Mouse (Mus musculus): ENCODE data around the gene Prss47. TPM values are rescaled to one million over a fixed set of nuclear protein-coding genes. Genes with fewer than 3 reads are reported as not detected.

Prss47 gene
- polyA plus RNA-seq, 1 experiment = not detected

GRCm38 (mm10) chr13:65007971-65008370 is 44.6 kb downstream of the Prss47 start:
- no peaks in the 10 kb centered on the region for H3K4me1 ChIP-seq (ENCODE audit: control insufficient read depth, insufficient read depth, low read length)
- 65% methylated on average over 1 of the region's 1 CpGs for WGBS
- H3K27ac ChIP-seq (ENCODE audit: insufficient read depth, low read depth, low read length) = no peak overlapping the region
- TF ChIP-seq CTCF (IDR thresholded peaks at IDR 0.05; ENCODE audit: insufficient read depth, low read depth, low read length) (no peak), POLR2A (IDR thresholded peaks at IDR 0.05; ENCODE audit: insufficient read depth, low read depth, low read length) (no peak)
- no peak overlapping the region for H3K4me3 ChIP-seq (ENCODE audit: insufficient read depth, low read depth, low read length)

DNA sequence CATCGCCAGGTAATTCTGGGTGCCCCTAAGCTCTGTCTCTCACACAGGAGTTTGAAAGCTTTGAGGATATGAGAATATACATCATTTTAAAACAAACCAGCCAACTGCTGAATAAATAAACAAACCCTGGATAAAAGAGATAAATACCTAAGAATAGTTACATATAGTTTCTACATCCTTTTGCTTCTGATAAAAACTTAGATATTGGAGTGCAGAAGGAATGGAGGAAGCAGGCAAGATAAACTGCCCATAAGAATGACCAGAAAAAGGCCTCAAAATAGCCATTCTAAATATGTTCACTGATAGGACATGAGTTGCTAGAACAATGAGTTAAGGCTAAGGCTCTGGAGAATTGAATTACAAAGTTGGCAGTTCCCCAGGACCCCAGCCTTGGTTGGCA is 45.8 kb downstream of the Prss47 start:
- WGBS = 97% methylated on average over 1 of the region's 1 CpGs

GRCm38 (mm10) chr13:65005414-65005813 is 47.1 kb downstream of the Prss47 start:
- Histone ChIP-seq H3K4me3 (ENCODE audit: insufficient read depth, low read depth, low read length) (no peak overlapping the region), H3K4me1 (ENCODE audit: control insufficient read depth, insufficient read depth, low read length) (no peaks in the 10 kb centered on the region), H3K27ac (ENCODE audit: insufficient read depth, low read depth, low read length) (no peak overlapping the region)
- TF ChIP-seq CTCF (IDR thresholded peaks at IDR 0.05; ENCODE audit: insufficient read depth, low read depth, low read length) (no peak), POLR2A (IDR thresholded peaks at IDR 0.05; ENCODE audit: insufficient read depth, low read depth, low read length) (no peak)

More for the DNA sequence above, 45.8 kb downstream of the Prss47 start:
- TF ChIP-seq CTCF (IDR thresholded peaks at IDR 0.05; ENCODE audit: insufficient read depth, low read depth, low read length) = no peak
- no peak for TF ChIP-seq POLR2A (IDR thresholded peaks at IDR 0.05; ENCODE audit: insufficient read depth, low read depth, low read length)
- Histone ChIP-seq H3K27ac (ENCODE audit: insufficient read depth, low read depth, low read length) (no peak overlapping the region), H3K4me3 (ENCODE audit: insufficient read depth, low read depth, low read length) (no peak overlapping the region), H3K4me1 (ENCODE audit: control insufficient read depth, insufficient read depth, low read length) (no peaks in the 10 kb centered on the region)

Other genes starting within 250 kb of the Prss47 start
- gene Cntnap3, start 148.8 kb downstream of the Prss47 start, polyA plus RNA-seq (2012; ENCODE audit: insufficient read depth, insufficient read length, low replicate concordance, missing spikeins) = not detected in 2 replicates
- not detected in 2 replicates for gene Spata31, start 135.4 kb downstream of the Prss47 start, polyA plus RNA-seq (2012; ENCODE audit: insufficient read depth, insufficient read length, low replicate concordance, missing spikeins)
- gene Spata31d1c, start 19.7 kb downstream of the Prss47 start, polyA plus RNA-seq (2012; ENCODE audit: insufficient read depth, insufficient read length, low replicate concordance, missing spikeins) = not detected in 2 replicates
- gene Mfsd14b, start 60.2 kb upstream of the Prss47 start, polyA plus RNA-seq (2012; ENCODE audit: insufficient read depth, insufficient read length, low replicate concordance, missing spikeins) = not detected in 2 replicates
- gene Olfr465-ps1, start 85.3 kb upstream of the Prss47 start, polyA plus RNA-seq (2012; ENCODE audit: insufficient read depth, insufficient read length, low replicate concordance, missing spikeins) = not detected in 2 replicates
- not detected in 2 replicates for gene Olfr466, start 97.5 kb upstream of the Prss47 start, polyA plus RNA-seq (2012; ENCODE audit: insufficient read depth, insufficient read length, low replicate concordance, missing spikeins)
- gene Nlrp4f, start 153.2 kb upstream of the Prss47 start, polyA plus RNA-seq (2012; ENCODE audit: insufficient read depth, insufficient read length, low replicate concordance, missing spikeins) = not detected in 2 replicates
- gene Gm10775, start 206.8 kb upstream of the Prss47 start, polyA plus RNA-seq (2012; ENCODE audit: insufficient read depth, insufficient read length, low replicate concordance, missing spikeins) = not detected in 2 replicates
- gene Zfp369, start 226.1 kb upstream of the Prss47 start, polyA plus RNA-seq (2012; ENCODE audit: insufficient read depth, insufficient read length, low replicate concordance, missing spikeins) = not detected in 2 replicates